Mouse (Mus musculus): ENCODE measurements around the gene Gm49380.

The Gm49380 gene

DNA sequence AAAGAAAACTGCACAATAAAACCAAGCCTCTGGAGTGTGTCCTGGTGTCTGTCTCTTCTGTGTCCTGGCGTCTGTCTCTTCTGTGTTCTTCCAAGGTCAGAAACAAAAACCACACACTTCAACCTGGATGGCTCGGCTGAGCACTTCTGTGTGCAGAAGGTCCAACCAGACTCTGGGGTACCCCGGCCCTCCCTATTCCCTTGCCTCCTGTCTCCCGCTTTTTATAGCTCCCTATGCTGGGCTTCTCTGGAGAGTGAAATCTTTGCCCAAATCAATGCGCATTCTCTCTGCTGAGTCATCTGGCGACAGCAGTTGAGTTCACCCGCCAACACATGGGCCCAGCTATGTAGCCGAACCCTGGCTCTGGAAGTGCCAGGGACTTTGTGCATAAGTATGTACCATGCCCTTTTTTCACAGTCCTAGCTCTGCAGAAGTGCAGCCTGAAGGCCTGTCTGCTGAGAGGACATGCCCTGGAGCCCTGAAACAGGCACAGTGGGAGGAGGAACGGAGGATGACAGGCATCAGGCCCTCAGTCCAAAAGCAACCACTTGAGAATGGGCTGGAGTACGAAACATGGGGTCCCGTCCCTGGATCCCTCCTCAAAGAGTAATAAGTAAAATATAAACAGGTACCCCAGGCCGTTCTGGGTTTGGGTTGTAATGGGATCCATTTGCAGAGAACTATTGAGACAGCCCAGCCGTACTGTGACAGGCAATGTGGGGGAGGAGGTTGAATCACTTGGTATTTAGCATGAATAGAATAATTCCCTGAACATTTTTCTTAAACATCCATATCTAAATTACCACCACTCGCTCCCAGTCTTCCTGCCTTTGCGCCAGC is 64.5 kb downstream of the Gm49380 start:
- CTCF ChIA-PET, result no interaction called here

GRCm38 (mm10) chr9:44047571-44048490 is 65.5 kb downstream of the Gm49380 start:
- CTCF ChIA-PET, result interaction anchor here (0.6 kb wide), 1 partner anchor 1604 kb away, joined by 3 read pairs; no protein-coding TSS in a partner anchor

DNA sequence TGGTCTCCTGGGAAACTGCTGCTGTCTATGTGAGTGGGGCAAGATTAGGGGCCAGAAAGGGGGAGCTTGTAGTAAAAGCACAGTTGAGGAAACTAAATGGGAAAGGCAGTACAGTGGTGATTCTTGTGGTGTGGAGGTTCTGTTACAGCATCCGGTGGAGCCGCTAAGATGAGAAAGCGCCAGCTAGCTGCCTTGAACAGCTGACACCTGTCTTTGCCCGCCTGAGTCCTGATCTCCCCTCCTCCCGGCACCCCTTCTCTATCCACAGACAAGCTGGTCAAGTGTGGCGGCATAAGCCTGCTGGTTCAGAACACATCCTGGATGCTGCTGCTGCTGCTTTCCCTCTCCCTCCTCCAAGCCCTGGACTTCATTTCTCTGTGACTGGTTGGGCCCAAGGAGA is 66.2 kb downstream of the Gm49380 start:
- CTCF ChIA-PET, result no interaction called here

GRCm38 (mm10) chr9:44046426-44046825 is 66.9 kb downstream of the Gm49380 start:
- CTCF ChIA-PET, result no interaction called here

DNA sequence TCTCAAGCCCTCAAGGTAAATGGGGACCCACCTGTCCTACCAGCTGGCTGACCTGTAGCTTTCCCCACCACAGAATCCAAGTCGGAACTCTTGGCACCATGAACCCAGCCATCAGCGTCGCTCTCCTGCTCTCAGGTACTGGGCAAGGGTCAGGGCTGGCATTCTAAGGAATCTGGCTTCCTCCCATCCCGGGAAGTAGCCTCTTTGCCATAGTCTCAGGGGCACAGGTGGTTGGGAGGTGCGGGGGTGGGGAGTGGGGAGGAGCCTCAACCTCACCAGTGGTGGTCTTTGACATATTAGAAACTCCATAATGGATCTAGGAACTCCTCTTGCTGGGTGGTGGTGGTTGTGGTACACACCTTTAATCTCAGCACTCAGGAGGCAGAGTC is 67.4 kb downstream of the Gm49380 start:
- CTCF ChIA-PET, result no interaction called here

DNA sequence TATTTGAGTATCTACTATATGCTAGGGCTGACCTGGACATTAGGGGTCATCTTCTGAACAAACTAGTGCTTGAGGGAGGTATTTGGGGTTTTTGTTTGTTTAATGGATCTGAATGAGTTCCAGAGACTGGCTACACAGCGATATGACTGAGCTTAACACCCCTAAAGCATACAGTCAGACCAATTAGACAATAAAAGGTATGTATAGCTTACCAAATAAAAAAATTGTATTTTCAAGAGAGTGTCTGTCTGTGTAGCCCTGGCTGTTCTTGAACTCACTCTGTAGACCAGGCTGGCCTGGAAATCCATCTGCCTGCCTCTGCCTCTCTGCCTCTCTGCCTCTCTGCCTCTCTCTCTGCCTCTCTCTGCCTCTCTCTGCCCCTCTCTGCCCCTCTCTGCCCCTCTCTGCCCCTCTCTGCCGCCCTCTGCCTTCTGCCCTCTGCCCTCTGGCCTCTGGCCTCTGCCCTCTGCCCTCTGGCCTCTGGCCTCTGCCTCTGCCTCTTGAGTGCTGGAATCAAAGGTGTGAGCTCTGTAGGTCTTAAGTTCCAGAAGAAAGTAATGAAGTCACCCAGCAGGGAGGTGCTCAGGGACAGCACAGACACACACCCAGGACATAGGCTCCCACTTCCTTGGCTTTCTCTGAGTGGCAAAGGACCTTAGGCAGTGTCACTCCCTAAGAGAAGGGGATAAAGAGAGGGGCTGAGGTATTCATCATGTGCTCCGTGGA is 68.0 kb downstream of the Gm49380 start:
- CTCF ChIA-PET, result no interaction called here

- CTCF ChIA-PET, result interaction anchor here (1.1 kb wide), 1 partner anchor 13 kb away, joined by 4 read pairs; no protein-coding TSS in a partner anchor
These were observed 68.7 kb downstream of the Gm49380 start for GRCm38 (mm10) chr9:44044426-44045157.

GRCm38 (mm10) chr9:44043708-44044425 is 69.4 kb downstream of the Gm49380 start:
- CTCF ChIA-PET, result interaction anchor here (0.6 to 1.1 kb wide), 2 partner anchors 12 to 120 kb away, joined by 3 to 4 read pairs; no protein-coding TSS in a partner anchor

DNA sequence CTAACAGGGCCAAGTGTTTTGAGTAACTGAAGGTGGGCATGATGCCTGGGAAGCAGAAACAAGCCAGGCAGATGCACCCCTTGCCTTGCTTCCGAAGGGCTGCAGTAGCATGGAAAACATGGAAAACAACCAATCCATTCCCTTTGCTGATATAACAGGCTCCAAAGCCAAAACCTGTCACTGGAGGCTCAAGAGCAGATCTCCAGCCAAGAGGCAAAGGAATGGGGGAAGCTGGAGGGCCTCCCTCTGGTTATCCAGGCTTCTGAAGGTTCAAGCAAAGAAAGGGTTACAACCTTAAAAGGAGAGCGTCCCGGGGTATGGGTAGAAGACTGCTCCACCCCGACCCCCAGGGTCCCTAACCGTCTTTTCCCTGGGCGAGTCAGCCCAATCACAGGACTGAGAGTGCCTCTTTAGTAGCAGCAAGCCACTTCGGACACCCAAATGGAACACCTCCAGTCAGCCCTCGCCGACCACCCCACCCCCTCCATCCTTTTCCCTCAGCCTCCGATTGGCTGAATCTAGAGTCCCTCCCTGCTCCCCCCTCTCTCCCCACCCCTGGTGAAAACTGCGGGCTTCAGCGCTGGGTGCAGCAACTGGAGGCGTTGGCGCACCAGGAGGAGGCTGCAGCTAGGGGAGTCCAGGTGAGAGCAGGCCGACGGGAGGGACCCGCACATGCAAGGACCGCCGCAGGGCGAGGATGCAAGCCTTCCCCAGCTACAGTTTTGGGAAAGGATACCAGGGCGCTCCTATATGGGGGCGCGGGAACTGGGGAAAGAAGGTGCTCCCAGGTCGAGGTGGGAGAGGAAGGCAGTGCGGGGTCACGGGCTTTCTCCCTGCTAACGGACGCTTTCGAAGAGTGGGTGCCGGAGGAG is 70.2 kb downstream of the Gm49380 start, which contains the start of gene Thy1:
TSS of gene Thy1 (plus strand) at position 549 of the 872 bp plus-strand sequence.
- CTCF ChIA-PET, result interaction anchor here (0.6 to 1.1 kb wide), 2 partner anchors 11 to 121 kb away, joined by 3 to 4 read pairs; no protein-coding TSS in a partner anchor

GRCm38 (mm10) chr9:44042396-44042680 is 71.0 kb downstream of the Gm49380 start:
- CTCF ChIA-PET, result no interaction called here

GRCm38 (mm10) chr9:44041511-44042395 is 71.5 kb downstream of the Gm49380 start:
- CTCF ChIA-PET, result no interaction called here

DNA sequence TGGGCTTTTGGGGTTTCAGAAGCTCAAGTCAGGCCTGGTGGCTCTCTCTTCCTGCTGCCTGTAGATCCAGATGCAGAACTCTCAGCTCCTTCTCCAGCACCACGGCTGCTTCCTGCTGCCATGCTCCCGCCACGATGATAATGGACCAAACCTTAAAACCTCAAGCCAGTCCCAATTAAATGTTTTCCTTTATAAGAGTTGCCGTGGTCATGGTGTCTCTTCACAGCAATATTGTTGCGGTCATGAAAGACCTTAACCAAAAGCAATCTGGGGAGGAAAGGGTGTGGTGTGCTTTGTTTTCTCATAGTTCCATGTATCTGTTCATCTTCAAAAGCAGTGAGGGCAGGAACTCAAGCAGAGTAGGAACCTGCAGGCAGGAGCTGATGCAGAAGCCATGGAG is 76.2 kb downstream of the Gm49380 start:
- CTCF ChIA-PET, result no interaction called here

GRCm38 (mm10) chr9:44033957-44034727 is 79.2 kb downstream of the Gm49380 start:
- CTCF ChIA-PET, result no interaction called here

DNA sequence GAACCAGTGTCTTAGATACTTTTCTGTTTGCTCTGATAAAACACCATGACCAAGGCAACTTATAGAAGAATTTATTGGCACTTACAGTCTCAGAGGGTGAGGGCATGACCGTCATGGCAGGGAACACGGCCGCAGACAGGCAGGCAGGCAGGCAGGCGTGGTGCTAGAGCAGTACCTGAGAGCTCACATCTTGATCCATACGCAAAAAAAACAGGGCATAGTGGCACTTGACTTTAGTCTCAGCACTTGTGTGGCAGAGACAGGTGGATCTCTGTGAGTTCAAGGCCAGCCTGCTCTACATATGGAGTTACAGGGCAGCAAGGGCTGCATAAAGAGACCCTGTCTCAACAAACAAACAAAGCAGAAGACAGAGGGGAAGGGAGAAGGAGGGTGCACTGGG is 80.0 kb downstream of the Gm49380 start:
- CTCF ChIA-PET, result no interaction called here

DNA sequence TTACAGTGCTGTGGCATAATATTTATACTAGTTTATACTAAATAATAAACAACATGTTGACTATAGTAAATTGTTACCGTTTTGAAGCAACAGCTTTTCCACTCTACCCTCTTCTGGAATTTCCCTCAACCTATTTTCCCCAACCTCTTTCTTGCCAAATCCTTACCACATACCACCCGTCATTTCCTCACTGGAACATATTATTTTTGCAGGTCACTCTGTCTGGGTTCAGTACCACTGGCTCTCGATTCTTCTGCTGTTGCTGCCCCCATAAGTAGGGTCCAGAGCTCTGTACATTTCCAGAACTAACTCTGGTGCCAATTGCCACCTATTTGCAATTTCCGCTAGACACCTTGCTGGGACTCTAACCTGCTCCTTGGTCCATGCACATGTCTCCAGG is 81.4 kb downstream of the Gm49380 start:
- CTCF ChIA-PET, result interaction anchor here (0.7 kb wide), 1 partner anchor 12 kb away, joined by 4 read pairs; the partner anchor contains the start of gene Thy1

DNA sequence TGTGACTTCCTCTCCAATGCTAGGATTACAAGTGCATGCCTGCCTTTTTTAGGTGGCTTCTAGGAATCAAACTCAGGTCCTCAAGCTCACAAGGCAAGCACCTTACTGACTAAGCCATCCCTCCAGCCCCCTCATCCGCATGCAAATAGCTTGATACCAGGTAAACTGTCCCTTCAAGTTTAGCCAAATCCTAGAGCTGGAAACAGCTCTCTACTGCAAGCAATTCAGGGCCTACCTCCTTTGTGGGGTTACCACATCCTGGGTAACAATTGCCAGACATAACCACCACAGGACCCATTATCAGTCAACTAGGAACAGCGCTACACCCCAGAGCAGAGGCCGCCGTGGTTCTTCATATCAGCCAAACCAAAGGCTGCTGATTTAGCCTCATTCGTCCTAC is 82.2 kb downstream of the Gm49380 start:
- CTCF ChIA-PET, result no interaction called here

DNA sequence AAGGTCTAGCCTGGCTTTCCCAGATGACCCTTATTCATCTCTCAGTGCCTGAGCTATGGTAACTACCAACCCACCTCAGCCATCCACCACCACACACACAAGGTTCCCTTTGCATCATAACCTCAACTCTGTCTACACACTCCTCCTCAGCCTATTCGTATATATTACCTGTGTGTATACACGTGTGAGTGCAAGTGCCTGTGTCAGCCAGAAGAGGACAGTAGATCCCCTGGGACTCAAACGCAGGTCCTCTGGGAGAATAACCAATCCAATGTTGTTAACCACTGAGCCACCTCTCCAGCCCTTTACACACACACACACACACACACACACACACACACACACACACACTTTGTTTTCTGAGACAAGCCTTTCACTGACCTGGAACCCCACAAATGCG is 82.7 kb downstream of the Gm49380 start:
- CTCF ChIA-PET, result no interaction called here

Measured in spleen, embryonic (tissue).